Mouse (Mus musculus) T-helper 2 cell (primary cell): ENCODE results near the gene Rps3.

Experiments
- in situ Hi-C: fragments of 300-600 bp; cut with MboI, MseI; formaldehyde crosslinking; loops from one replicate; pipeline ENCODE4 v1.15.1; 2025; ENCODE audit warnings: high pct_unique_total_duplicates

Gene Rps3

GRCm38 (mm10) chr7:99476558-99477114, 6.9 kb downstream of the Rps3 start:
- in situ Hi-C loops: no loop called here

GRCm38 (mm10) chr7:99475562-99475911, 8.0 kb downstream of the Rps3 start:
- in situ Hi-C loops: no loop called here

GRCm38 (mm10) chr7:99474836-99475561, 8.5 kb downstream of the Rps3 start:
- in situ Hi-C loops: no loop called here

- in situ Hi-C loops: no loop called here
Observed at GRCm38 (mm10) chr7:99473638-99474407, 9.7 kb downstream of the Rps3 start.

- in situ Hi-C loops: no loop called here
Observed at GRCm38 (mm10) chr7:99471578-99471977, 12.0 kb downstream of the Rps3 start.

- in situ Hi-C loops: loop anchor here (5.0 kb wide), 1 partner anchor 288 kb away; the partner anchor contains the start of gene Dgat2
Observed at GRCm38 (mm10) chr7:99469680-99470405, 13.7 kb downstream of the Rps3 start.

GRCm38 (mm10) chr7:99468283-99469132, 15.0 kb downstream of the Rps3 start:
- in situ Hi-C loops: loop anchor here (5.0 kb wide), 1 partner anchor 286 kb away; the partner anchor contains the start of gene Dgat2

- in situ Hi-C loops: loop anchor here (5.0 kb wide), 1 partner anchor 286 kb away; the partner anchor contains the start of gene Dgat2
Observed at GRCm38 (mm10) chr7:99467916-99468282, 15.6 kb downstream of the Rps3 start.

- in situ Hi-C loops: loop anchor here (5.0 kb wide), 1 partner anchor 284 kb away; the partner anchor contains the start of gene Dgat2
Observed at GRCm38 (mm10) chr7:99465811-99466210, 17.7 kb downstream of the Rps3 start, which contains the start of gene Klhl35. Gene Klhl35 (plus strand): TSS chr7:99466004.

- in situ Hi-C loops: no loop called here
Observed at GRCm38 (mm10) chr7:99463120-99463519, 20.4 kb downstream of the Rps3 start.

- in situ Hi-C loops: no loop called here
Observed at GRCm38 (mm10) chr7:99459888-99460652, 23.5 kb downstream of the Rps3 start.

GRCm38 (mm10) chr7:99458849-99459248, 24.7 kb downstream of the Rps3 start:
- in situ Hi-C loops: no loop called here

GRCm38 (mm10) chr7:99454044-99454443, 29.5 kb downstream of the Rps3 start:
- in situ Hi-C loops: loop anchor here (5.0 kb wide), 1 partner anchor 92 kb away; no protein-coding TSS in a partner anchor

GRCm38 (mm10) chr7:99452859-99453258, 30.7 kb downstream of the Rps3 start:
- in situ Hi-C loops: loop anchor here (5.0 kb wide), 1 partner anchor 91 kb away; no protein-coding TSS in a partner anchor

- in situ Hi-C loops: loop anchor here (5.0 kb wide), 1 partner anchor 88 kb away; no protein-coding TSS in a partner anchor
Observed at GRCm38 (mm10) chr7:99450703-99451102, 32.8 kb downstream of the Rps3 start.

- in situ Hi-C loops: loop anchor here (5.0 to 10.0 kb wide), 2 partner anchors 65 to 87 kb away; partner anchors contain the start of gene Gdpd5
Observed at GRCm38 (mm10) chr7:99449751-99450150, 33.8 kb downstream of the Rps3 start.

- in situ Hi-C loops: loop anchor here (10.0 kb wide), 1 partner anchor 64 kb away; the partner anchor contains the start of gene Gdpd5
Observed at GRCm38 (mm10) chr7:99449063-99449462, 34.5 kb downstream of the Rps3 start.

GRCm38 (mm10) chr7:99448619-99449018, 34.9 kb downstream of the Rps3 start:
- in situ Hi-C loops: loop anchor here (10.0 kb wide), 1 partner anchor 64 kb away; the partner anchor contains the start of gene Gdpd5

GRCm38 (mm10) chr7:99447323-99447722, 36.2 kb downstream of the Rps3 start:
- in situ Hi-C loops: loop anchor here (10.0 kb wide), 1 partner anchor 63 kb away; the partner anchor contains the start of gene Gdpd5
